Mouse (Mus musculus) liver, postnatal 0 days (tissue): Measurements from ENCODE around the gene Hnf1b. TPM values are rescaled to one million over a fixed set of nuclear protein-coding genes. Genes with fewer than 3 reads are reported as not detected.
A peak's percentile ranks its signal among the peaks of the same experiment; 100 is the strongest.

Source experiments
- ATAC-seq: fragments of 200-750 bp; cut with Nextera tagmentation; 2 replicates; pipeline ENCODE4 v1.8.0; 2017; ENCODE audit warnings: mild to moderate bottlenecking, moderate library complexity
- DNase-seq: peaks from one replicate; pipeline ENCODE4 v3.0.0-alpha.2; 2016
- H3K27ac ChIP-seq: fragments of 300-500 bp; sonication (generic); 2 replicates; pipeline ENCODE4 v1.5.1; 2014; ENCODE audit warnings: antibody characterized with exemption, moderate library complexity, mild to moderate bottlenecking, low read depth
- H3K27me3 ChIP-seq: fragments of 300-500 bp; sonication (generic); 2 replicates; pipeline ENCODE4 v1.6.1; 2014; ENCODE audit warnings: low read length, control low read depth, mixed read lengths; ENCODE audit not compliant: insufficient read depth
- H3K36me3 ChIP-seq: fragments of 300-500 bp; sonication (generic); replicated peaks from 2 replicates; pipeline ENCODE4 v1.6.1; 2014; ENCODE audit warnings: mild to moderate bottlenecking, control low read depth, low read length, moderate library complexity, mixed read lengths; ENCODE audit not compliant: insufficient read depth
- H3K4me1 ChIP-seq: fragments of 300-500 bp; sonication (generic); 2 replicates; pipeline ENCODE4 v1.6.1; 2014; ENCODE audit warnings: antibody characterized with exemption, mild to moderate bottlenecking, control low read depth; ENCODE audit not compliant: insufficient read depth
- H3K4me2 ChIP-seq: fragments of 300-500 bp; sonication (generic); 2 replicates; pipeline ENCODE4 v1.6.1; 2014; ENCODE audit warnings: low read depth, mild to moderate bottlenecking, low read length, moderate library complexity, mixed read lengths
- H3K4me3 ChIP-seq: fragments of 300-500 bp; sonication (generic); 2 replicates; pipeline ENCODE4 v1.5.1; 2014; ENCODE audit warnings: low read depth, low read length
- H3K9ac ChIP-seq: fragments of 300-500 bp; sonication (generic); replicated peaks from 2 replicates; pipeline ENCODE4 v1.6.1; 2014; ENCODE audit warnings: mild to moderate bottlenecking, moderate library complexity
- H3K9me3 ChIP-seq: fragments of 300-500 bp; sonication (generic); 2 replicates; pipeline ENCODE4 v1.6.1; 2016; ENCODE audit warnings: mild to moderate bottlenecking, control low read depth, low read length, mixed read lengths
- CTCF ChIP-seq: sonication (generic); IDR thresholded peaks from 2 replicates; pipeline ENCODE4 v1.5.1; 2016; ENCODE audit warnings: antibody characterized with exemption, low read depth
- EP300 ChIP-seq: IDR thresholded peaks from 2 replicates; pipeline ENCODE4 v1.6.1; 2016; ENCODE audit warnings: antibody characterized with exemption, low read depth, mild to moderate bottlenecking
- WGBS: fragments of 180-500 bp; shearing (Covaris S2); extraction: QIAGEN DNeasy Blood & Tissue Kit; methylation state at CpG from one replicate; pipeline ENCODE4 v1.1.7; 2014; ENCODE audit not compliant: insufficient replicate concordance; 5-methylcytosine and 5-hydroxymethylcytosine counted together
- polyA plus RNA-seq: library from polyadenylated mRNA; unstranded; fragments of >200 nt; fragmentation: Nextera tagmentation; extraction: Ambion mirVana; gene quantifications from 2 replicates; pipeline ENCODE4 v1.2.1, GENCODE M21; 2015

Hnf1b gene
- polyA plus RNA-seq, 1 experiment from 2014 or later: 4.9 TPM

- H3K27me3 ChIP-seq: peaks cover 24% of the 10 kb centered on the region
- H3K4me1 ChIP-seq: peaks cover 2% of the 10 kb centered on the region; the same call in 1 of the 2 replicates
- DNase-seq: no peak
- no peak for ATAC-seq
- H3K9me3 ChIP-seq: no peaks in the 10 kb centered on the region
- H3K9ac ChIP-seq: no peak overlapping the region
- WGBS: 70% methylated on average over 1 of the region's 1 CpGs
- H3K4me2 ChIP-seq: no peak overlapping the region
- TF ChIP-seq EP300 (no peak), CTCF (no peak)
- H3K4me3 ChIP-seq: no peak overlapping the region
- H3K27ac ChIP-seq: no peak overlapping the region
- no peaks in the 10 kb centered on the region for H3K36me3 ChIP-seq
These were observed 7.4 kb downstream of the Hnf1b start for GRCm38 (mm10) chr11:83857256-83857655.

GRCm38 (mm10) chr11:83865286-83865685 lies 15.4 kb downstream of the Hnf1b start:
- H3K4me2 ChIP-seq: no peak overlapping the region
- 56% methylated on average over 9 of the region's 9 CpGs for WGBS
- no peaks in the 10 kb centered on the region for H3K4me1 ChIP-seq
- no peak overlapping the region for H3K4me3 ChIP-seq
- no peak overlapping the region for H3K9ac ChIP-seq
- TF ChIP-seq CTCF (no peak), EP300 (no peak)
- no peaks in the 10 kb centered on the region for H3K9me3 ChIP-seq
- H3K27me3 ChIP-seq: no peaks in the 10 kb centered on the region
- H3K27ac ChIP-seq: no peak overlapping the region
- ATAC-seq (no peak), DNase-seq (no peak)
- H3K36me3 ChIP-seq: no peaks in the 10 kb centered on the region

GRCm38 (mm10) chr11:83867571-83867970 lies 17.7 kb downstream of the Hnf1b start:
- TF ChIP-seq EP300: no peak
- no peak for TF ChIP-seq CTCF
- WGBS: 77% methylated on average over 3 of the region's 3 CpGs
- H3K27ac ChIP-seq: no peak overlapping the region
- H3K4me3 ChIP-seq: no peak overlapping the region
- H3K9ac ChIP-seq: no peak overlapping the region
- ATAC-seq (no peak), DNase-seq (no peak)
- no peak overlapping the region for H3K4me2 ChIP-seq
- H3K9me3 ChIP-seq: no peaks in the 10 kb centered on the region
- H3K36me3 ChIP-seq: no peaks in the 10 kb centered on the region
- H3K27me3 ChIP-seq: no peaks in the 10 kb centered on the region
- H3K4me1 ChIP-seq: peaks cover 9% of the 10 kb centered on the region

GRCm38 (mm10) chr11:83869147-83869546 lies 19.3 kb downstream of the Hnf1b start:
- no peak for ATAC-seq
- H3K27ac ChIP-seq: no peak overlapping the region

GRCm38 (mm10) chr11:83869686-83870085 lies 19.8 kb downstream of the Hnf1b start:
- Histone ChIP-seq H3K4me1 (peaks cover 9% of the 10 kb centered on the region), H3K9me3 (no peaks in the 10 kb centered on the region), H3K4me3 (no peak overlapping the region), H3K4me2 (no peak overlapping the region), H3K9ac (no peak overlapping the region), H3K27ac (no peak overlapping the region), H3K36me3 (no peaks in the 10 kb centered on the region), H3K27me3 (no peaks in the 10 kb centered on the region)
- ATAC-seq (no peak), DNase-seq (no peak)
- 57% methylated on average over 3 of the region's 3 CpGs for WGBS
- TF ChIP-seq CTCF (no peak), EP300 (no peak)

More at GRCm38 (mm10) chr11:83869147-83869546, 19.3 kb downstream of the Hnf1b start:
- Histone ChIP-seq H3K9ac (no peak overlapping the region), H3K4me2 (no peak overlapping the region), H3K36me3 (no peaks in the 10 kb centered on the region), H3K4me3 (no peak overlapping the region), H3K4me1 (peaks cover 9% of the 10 kb centered on the region), H3K9me3 (no peaks in the 10 kb centered on the region), H3K27me3 (no peaks in the 10 kb centered on the region)
- 72% methylated on average over 1 of the region's 1 CpGs for WGBS
- no peak for TF ChIP-seq CTCF
- TF ChIP-seq EP300: no peak
- no peak for DNase-seq

- DNase-seq: no peak
These were observed 22.1 kb downstream of the Hnf1b start for GRCm38 (mm10) chr11:83871780-83872554.

More at GRCm38 (mm10) chr11:83871780-83872554, 22.1 kb downstream of the Hnf1b start:
- WGBS: 33% methylated on average over 9 of the region's 9 CpGs
- peak; percentile 80 for ATAC-seq
- H3K4me1 ChIP-seq: peaks cover 9% of the 10 kb centered on the region
- H3K36me3 ChIP-seq: no peaks in the 10 kb centered on the region
- no peaks in the 10 kb centered on the region for H3K27me3 ChIP-seq
- no peak for TF ChIP-seq EP300
- no peak for TF ChIP-seq CTCF
- H3K9me3 ChIP-seq: no peaks in the 10 kb centered on the region
- H3K27ac ChIP-seq: peak overlapping the region; percentile 3; the same call in 1 of the 2 replicates
- H3K9ac ChIP-seq: no peak overlapping the region
- no peak overlapping the region for H3K4me2 ChIP-seq
- H3K4me3 ChIP-seq: no peak overlapping the region
